Mouse (Mus musculus) heart, adult 8-10 months (tissue): ENCODE measurements around the gene Gstm1. TPM values are rescaled to one million over a fixed set of nuclear protein-coding genes. Genes with fewer than 3 reads are reported as not detected.
"Not testable (repeated sequence)": the region's sequence is repeated elsewhere in the genome, so short reads cannot be mapped to it uniquely, and the experiment has no call there.

Experiments
- DNase-seq: peaks from one replicate; pipeline ENCODE4 v3.0.0; 2022; ENCODE audit warnings: low spot score
- total RNA-seq, 4 experiments: library from RNA; stranded (reverse); gene quantifications; 2 replicates each; pipeline ENCODE4 v1.2.4; 2022

Gene Gstm1
- total RNA-seq, 4 experiments from 2014 or later = 385 to 498 (median 396) TPM

DNA sequence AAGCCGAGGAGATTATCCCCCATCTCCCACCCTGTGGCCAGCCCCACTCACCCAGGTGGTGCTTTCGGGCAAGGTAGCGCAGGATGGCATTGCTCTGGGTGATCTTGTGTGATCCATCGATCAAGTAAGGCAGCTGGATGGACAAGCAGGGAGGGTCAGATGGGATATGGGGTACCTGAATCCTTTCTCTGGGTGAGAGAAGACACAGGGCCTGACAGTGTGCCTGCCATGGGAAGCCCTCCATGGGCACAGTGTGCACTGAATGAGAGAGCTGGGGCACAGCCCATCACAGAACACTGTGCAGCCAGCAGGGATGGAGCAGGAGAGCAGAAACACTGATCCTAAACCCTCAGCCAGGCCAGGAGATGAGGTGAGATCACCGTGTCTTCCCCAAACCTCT is 1.3 kb downstream of the Gstm1 start:
- DNase-seq = not testable (repeated sequence)

DNA sequence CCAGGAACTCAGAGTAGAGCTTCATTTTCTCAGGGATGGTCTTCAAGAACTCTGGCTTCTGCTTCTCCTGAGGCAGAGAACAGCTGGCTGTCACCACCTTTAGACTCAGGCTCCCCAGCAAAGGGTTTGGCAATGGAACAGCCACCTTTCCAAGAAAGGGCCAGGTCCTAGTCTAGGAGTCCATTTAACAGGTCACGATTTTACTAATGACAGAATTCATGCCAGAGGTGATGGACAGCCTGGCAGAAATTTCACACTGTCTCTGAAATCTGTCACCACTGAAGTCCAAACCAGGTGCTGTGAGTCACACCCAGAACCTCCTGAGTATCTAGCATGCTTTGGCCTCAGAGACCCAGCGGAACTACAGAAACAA is 2.8 kb downstream of the Gstm1 start:
- DNase-seq = no peak

DNA sequence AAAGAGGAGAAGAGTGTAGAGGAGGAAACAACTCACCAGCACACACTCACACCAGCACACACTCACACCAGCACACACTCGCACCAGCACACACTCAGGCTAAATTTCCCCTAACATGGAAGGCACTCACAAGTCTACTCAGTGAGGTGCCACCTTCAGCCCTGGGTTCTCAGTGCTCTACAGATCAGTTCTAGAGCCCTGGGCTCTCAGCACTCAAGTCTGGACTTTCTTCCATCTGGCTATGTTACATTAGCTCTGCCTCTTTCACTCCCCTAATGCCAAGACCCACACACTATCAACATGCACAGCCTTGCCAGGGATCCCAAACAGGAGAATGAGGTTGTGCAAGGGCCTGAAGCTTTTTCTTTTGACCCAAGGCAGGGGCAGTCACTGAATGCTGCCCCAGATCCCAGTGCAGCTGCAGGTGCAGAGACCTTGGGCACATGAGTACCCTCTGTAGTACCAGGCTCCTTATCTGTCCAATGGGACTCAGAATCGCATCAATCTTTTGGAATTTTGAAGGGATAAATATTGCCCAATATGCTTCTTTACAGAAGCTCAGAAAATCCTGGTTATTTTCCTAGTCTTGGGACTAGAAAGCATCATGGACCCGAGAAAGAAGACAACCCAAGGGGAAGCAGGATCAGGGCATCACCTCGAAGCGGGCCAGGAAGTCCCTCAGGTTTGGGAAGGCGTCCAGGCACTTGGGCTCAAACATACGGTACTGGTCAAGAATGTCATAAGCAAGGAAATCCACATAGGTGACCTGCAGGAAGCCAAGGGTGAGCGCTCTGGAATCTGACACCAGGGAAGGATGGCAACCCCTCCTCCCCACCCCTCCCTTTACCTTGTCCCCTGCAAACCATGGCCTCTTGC is 3.4 kb downstream of the Gstm1 start:
- no peak for DNase-seq

DNA sequence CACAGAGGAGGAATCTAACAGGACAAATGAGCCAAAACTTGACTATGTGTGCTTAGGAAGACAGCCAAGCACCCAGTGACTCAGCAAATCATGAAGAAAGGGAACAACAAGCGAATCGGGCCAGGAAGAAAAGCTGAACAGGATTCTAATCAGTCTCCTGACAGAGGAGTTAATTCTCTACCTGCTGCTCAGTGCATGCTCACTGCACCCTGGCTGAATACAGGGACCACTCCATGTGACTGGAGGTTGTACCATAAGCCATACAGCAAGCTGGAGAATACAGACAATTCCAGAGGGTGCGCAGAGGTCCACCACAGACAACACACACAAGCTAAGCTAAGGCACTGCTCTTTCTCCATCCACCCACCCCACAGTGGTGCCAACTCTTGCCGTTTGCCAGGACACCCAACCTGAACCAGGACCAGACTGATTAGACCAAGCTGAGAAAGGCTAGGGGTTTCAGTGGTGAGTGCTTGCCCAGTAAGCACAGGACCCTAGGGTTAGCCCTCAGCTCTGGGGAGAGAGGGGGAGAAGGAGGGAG is 4.4 kb downstream of the Gstm1 start:
- DNase-seq = peak; percentile 82

DNA sequence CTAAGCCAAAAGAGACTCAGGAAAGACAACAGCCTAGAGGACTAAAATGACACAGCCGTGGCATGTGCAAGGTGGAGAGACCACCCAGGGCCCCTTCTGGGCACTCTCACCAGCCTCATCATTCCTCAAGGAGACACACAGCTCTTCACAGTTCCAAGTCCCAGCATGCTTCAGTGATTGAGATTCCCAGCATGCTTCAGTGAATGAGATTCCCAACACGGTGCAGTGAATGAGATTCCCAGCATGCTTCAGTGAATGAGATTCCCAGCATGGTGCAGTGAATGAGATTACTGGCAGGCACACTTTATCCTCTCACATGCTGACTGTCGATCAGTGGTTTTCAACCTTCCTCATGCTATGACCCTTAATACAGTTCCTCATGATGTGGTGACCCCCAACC is 6.2 kb downstream of the Gstm1 start:
- no peak for DNase-seq

DNA sequence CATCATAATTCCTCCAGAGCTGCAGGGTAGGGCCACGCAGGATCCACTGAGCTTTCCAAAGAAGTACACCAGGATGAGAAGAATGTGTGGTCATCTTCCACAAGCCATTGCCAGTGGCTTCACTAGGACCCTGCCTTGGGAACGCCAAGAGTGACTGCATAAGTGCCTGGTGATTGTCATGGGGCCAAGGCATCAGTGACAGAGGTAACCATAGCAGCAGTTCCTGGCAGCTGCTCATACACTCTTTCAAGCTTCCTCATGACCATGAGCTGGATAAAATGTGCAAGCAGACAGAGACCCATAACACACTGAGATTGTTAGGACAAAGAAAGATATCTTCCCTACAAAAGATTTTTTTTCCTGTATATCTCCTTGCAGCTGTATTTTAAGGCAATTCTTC is 7.5 kb downstream of the Gstm1 start:
- DNase-seq = peak; percentile 59

DNA sequence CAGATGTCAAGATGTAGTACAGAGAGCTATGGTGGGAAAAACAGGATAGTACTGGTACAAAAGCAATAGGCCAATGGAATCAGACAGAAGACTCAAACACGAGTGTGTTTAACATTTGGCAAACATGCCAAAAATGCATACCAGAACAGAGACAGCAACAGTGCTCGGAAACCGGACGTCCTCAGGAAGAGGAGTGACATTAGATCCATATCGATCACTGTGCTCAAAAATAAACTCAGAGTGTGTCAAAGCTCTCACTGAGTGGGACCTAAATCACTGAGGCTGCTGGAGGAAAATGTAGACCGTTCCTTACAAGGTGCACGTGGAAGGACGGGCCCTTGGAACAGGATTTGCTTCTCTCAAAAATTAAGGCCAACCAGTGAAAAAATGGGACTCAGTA is 15.8 kb downstream of the Gstm1 start:
- peak; percentile 62 for DNase-seq

DNA sequence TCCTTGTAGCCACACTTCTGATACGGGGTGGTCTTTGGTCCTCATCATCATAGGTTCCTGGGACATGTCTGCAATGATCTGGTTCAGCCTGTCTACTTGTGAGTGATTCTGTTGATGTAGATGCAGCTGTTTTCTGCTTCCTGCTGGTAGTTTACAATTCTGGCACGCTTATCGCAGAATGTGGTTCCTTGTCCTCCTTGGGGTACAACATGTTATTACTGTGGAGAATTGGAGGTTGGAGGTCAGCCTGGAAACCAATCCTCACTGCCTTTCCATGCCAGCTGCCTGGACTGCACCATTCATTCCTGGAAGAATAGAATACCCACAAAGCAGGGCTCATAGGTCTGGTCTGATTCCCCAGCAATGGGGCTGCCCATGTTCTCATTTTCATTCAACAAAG is 18.3 kb downstream of the Gstm1 start:
- no peak for DNase-seq

DNA sequence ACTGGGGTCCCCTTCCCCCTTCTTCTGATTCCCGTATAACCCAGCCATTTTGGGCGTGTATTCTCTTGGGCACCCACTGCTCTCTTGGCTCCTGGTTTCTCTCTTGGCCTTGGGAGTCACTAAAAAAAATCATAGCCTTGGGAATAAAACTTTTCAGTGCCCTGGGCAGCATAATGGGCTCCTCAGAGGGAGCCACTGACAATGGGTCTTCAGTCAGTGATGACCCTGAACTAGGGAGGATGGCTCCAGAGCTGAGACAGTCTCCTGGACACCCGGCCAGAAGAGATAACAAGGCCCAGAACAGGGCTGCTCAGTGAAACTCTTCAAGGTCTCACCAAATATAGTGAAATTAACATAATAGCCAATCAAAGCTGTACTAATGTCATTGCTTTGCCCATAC is 19.2 kb downstream of the Gstm1 start:
- DNase-seq = no peak

DNA sequence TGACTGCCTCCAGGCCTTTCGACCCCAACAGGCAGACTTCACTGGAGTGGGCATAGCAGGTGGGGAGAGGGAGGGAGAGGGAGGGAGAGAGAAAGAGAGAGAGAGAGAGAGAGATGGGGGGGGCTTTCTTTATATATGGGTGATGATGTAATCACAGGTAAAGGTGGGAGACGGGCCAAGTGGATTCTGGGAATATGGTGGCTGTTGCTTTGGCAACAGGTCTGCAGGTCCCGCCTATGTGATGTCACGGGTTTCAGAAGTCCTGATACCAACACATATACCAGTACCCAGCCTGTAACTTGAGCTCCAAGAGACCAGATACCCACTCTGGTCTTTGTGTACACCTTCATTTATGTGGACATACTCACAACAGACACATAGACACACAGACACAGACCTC is 21.2 kb downstream of the Gstm1 start:
- DNase-seq = no peak

DNA sequence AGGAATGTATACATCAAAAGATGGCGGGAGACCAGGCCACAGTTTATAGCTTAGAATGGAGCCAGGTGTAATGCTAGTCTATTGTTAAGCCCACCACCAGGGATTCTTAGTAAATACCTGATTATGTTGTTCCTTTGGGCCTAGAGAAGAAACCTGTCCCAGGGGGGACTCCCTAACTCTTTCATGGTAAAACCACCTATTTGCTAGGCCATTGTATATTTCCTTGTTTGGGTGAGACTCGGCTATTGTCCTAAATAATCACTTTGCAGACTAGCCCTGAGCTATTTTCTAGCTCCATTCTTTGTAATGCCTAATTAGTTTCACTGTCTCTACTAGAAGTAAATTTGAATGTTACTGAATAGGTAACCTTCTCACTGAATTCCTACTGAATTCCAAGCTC is 21.8 kb downstream of the Gstm1 start:
- DNase-seq = not testable (repeated sequence)

DNA sequence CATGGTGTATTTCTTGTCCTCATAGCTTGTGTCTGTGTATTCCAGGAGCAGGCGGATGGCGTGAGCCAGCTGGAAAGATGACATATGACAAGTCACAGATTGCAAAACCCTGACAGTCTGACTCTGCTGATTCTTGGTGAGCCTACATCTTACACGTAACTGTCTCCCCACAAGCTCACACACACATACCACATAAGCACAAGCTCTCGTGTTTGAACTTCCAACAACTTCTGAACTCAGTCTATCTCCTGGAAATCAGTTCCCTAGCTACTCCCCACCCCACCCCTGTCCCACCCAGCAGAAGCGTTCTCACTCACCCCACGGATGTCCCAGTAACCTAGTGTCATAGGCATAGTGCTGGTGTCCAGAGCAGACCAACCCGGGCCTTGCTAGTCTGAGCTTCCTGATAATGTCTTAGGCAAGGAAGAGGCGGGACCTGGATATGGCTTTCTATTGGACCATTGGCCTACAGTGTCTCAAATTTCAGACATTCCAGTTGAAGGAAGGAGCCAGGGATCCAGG is 31.7 kb downstream of the Gstm1 start, which contains the start of gene Gstm2:
Gstm2 (minus strand) TSS at position 413 of the 522 bp plus-strand sequence.
- DNase-seq = peak; percentile 77

DNA sequence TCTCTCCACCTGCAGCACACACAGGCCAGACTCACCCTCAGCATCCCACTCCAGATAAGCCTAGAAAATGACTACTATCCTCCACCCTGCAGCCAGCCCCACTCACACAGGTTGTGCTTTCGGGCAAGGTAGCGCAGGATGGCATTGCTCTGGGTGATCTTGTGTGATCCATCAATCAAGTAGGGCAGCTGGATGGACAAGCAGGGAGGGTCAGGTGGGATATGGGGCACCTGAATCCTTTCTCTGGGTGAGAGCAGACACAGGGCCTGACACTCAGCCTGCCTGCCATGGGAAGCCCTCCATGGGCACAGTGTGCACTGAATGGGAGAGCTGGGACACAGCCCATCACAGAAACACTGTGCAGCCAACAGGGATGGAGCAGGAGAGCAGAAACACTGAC is 32.6 kb downstream of the Gstm1 start:
- not testable (repeated sequence) for DNase-seq

DNA sequence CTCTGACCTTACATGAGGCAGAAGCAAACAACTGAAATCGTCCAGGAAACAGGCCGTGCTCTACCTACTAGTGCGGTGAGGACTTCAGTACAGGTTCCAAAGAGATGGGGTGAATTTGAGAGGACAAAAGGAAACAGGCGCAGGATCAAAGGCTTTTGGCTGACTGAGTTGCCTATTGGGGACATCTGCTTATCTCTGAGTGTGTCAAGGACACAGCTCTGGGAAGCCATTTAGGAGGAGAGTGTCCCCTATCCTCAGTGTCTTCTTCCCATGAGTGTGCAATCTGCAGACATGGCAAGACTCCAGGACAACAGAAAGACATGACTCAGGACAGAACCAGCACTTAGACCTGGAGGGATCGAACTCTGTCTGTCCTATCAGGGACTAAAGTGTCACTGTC is 33.3 kb downstream of the Gstm1 start:
- DNase-seq = no peak

DNA sequence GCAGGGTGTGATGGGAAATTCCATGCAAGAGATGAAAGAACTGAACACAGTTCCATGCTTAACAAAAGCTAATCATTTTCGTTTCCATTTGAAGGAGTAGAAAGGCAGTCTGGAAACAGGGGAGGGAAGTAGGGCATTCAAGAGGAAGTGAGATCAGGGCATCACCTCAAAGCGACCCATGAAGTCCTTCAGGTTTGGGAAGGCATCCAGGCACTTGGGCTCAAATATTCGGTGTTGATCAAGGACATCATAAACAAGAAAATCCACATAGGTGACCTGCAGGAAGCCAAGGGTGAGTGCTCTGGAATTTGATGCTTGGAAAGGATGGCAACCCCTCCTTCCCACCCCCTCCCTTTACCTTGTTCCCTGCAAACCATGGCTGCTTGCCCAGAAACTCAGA is 34.0 kb downstream of the Gstm1 start:
- DNase-seq = no peak

DNA sequence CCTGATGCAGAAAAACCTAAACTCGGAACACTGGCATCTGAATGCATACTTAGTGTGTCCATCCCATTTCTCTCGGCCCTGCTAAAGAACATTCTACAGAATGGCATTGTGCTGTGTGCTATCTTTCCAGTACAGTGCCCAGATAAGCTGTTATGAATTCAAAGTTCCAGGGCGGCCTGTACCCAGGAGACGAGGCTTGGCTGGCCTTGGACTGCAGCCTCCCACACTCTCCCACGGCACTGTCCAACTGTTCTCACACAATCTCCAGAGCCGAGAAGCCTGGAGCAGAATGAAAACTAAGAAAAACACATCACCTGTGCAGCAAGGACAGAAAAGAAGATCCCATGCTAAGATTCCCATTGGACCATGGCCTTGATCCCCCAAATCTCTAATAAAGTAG is 35.0 kb downstream of the Gstm1 start:
- no peak for DNase-seq

DNA sequence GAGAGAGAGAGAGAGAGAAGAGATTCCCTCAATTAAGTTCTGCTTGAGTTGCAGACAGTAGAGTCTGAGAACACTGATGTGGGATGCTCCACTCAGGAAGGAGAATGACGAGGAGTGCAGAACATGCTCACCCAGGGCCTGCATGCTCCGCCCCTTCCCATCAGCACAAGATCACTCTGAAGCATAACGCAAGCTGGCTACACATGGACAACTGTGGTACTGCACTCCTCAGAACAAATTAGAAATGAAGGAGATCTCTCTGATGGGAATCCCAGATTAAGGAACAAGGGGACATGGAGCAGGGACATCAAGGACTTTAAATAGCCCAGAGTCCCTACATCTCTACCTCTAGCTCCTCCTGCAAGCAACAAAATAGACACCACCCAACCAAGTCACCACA is 36.5 kb downstream of the Gstm1 start:
- DNase-seq = no peak

DNA sequence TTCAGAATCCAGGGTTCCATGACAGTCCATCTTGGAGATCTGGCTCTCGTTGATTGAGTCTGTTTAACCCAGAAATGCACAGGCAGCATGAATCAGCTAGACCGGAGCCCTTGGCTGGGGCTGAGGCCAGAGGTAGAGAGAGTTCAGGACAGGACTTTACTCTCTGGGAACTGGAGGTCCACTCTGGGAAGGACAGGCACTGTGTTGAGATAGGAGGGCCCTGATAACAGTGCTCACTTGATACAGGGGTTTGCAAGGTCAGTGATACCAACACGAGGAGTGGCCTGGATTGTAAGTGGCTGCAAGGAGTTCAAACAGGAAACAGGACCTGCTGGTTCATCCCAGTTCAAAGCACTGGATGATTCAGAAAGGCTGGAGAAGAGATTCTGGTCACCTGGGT is 40.1 kb downstream of the Gstm1 start:
- no peak for DNase-seq

DNA sequence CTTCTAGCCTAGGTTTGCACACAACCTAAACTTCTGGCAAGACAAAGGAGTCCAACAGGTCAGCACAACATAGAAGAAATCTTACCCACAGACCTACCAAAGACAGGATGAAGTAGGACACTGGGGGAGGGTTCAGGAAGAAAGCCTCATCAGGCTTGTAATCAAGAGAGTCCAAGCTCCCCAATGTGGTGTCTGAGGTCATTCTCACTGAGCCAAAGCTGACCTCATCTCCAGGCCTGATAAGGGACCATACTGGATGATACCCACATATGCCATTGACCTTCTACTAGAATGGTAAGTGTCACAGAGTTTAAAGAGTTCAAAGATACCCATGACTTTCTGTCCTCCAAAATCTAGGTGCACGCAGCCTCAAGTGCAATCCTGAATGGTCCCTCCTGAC is 43.5 kb downstream of the Gstm1 start:
- DNase-seq = no peak

DNA sequence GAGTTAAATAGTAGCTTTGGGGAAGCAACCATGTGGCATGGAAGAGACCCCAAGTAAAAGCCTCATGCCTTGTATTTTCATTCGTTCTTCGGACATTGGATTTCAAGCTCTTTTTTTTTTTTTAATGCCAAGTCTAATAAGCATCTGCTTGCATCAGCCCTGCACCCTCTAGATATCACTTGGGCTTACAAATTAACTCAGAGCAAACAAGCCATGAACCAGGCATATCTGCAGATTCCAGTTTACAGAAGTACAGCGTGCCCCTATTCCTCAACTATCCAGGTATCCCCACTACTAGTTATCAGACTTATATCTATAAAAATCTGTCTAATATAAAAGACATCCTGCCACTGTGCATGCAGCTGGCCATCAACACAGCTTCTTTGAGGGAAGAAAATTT is 45.7 kb downstream of the Gstm1 start:
- no peak for DNase-seq

DNA sequence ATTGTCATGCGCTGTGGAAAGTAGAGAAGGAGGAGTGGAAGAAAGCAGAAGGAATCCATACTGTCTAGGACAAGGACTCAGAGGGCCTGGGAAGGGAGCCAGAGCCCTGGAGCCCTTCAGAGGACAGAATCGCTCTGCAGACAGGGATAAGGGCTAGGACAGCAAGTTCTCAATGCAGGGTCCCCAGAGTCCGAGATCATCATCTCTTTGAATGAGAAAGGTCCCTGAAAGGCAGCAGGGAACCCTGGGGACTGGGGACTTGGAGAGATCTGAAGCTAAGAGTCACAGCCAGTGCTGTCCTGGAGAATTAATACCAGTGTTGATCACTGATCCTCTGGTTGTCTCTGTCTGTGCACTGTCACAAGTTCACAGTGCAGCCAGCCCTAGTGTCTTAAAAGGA is 46.7 kb downstream of the Gstm1 start:
- DNase-seq = not testable (repeated sequence)

DNA sequence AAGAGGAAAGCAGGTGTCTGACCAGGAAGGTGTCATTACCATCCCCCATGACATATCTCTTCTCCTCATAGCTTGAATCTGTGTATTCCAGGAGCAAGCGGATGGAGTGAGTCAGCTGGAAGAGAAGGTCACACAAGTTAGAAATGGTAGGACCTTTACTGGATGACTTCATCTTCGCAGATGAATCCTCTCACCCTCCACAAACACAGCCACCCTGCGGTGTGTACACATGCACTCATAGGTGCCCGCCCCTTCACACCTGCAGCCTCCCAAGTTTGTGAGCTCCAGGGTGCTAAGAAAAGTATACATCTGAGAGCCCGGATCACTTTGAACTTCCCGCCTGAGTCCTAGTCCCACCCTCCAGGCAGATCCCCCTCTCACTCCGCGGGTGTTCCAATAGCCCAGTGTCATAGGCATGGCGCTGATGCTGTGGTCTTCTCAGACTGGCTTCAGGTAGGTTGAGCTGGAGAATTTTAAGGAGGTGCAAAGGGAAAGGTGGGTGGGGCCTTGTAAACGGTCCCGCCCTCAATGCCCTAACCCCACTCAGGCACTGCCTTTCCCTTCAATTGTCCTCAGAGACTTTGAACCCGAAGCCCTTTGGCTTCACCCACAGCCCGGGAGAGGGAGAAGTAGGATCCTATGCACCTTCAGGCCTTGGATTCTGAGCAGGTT is 48.9 kb downstream of the Gstm1 start, which contains the start of gene Gstm3:
Gstm3 (minus strand) TSS at position 560 of the 672 bp plus-strand sequence.
- no peak for DNase-seq

DNA sequence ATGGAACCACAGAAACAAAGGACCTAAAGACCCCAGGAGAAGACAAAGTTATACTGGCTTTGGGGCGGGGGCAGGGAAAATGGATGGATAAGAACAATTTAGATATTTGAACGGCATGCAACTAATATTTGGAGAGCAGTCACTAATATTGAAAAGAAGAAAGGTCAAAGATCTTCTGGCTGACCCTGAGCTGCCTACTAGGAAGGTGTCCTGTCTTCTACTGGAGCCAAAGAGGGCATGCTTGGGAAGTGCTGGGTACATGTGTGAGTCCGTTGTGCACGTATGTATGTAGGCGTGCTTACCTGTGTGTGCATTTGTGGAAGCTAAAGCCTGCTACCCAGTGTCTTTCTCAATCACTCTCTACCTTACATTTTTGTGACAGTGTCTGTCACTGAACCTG is 51.1 kb downstream of the Gstm1 start:
- no peak for DNase-seq
